Mouse (Mus musculus): Measurements from ENCODE around the gene Trit1. TPM values are rescaled to one million over a fixed set of nuclear protein-coding genes. Genes with fewer than 3 reads are reported as not detected.
"Not testable (repeated sequence)": the region's sequence is repeated elsewhere in the genome, so short reads cannot be mapped to it uniquely, and the experiment has no call there.

Gene Trit1
- polyA plus RNA-seq, 1 experiment, result 5.0 TPM

GRCm38 (mm10) chr4:122985110-122985509 is 31.3 kb upstream of the Trit1 start:
- H3K4me1 ChIP-seq (ENCODE audit: control insufficient read depth, insufficient read depth, insufficient read length), result peaks cover 3% of the 10 kb centered on the region; the same call in 1 of the 2 replicates
- no peaks in the 10 kb centered on the region for H3K36me3 ChIP-seq (ENCODE audit: control insufficient read depth, insufficient read depth, low read length)
- no peak overlapping the region for H3K27ac ChIP-seq (ENCODE audit: insufficient read depth, low read length)
- TF ChIP-seq CTCF (IDR thresholded peaks at IDR 0.05; ENCODE audit: extremely low read depth, insufficient read depth, insufficient read length, insufficient replicate concordance), result peak; percentile 69; the same call in 1 of the 2 replicates
- no peak for TF ChIP-seq POLR2A (IDR thresholded peaks at IDR 0.05; ENCODE audit: low read depth, low read length)
- H3K4me3 ChIP-seq (ENCODE audit: extremely low read depth, insufficient read depth, insufficient read length), result no peak overlapping the region
- H3K27me3 ChIP-seq (ENCODE audit: control insufficient read depth, insufficient read depth, low read length), result no peaks in the 10 kb centered on the region
- WGBS, result 11% methylated on average over 8 of the region's 8 CpGs
- DNase-seq (ENCODE audit: low read depth in 1 of 2, low spot score in 2 of 2), result peak; percentile 61 to 75

DNA sequence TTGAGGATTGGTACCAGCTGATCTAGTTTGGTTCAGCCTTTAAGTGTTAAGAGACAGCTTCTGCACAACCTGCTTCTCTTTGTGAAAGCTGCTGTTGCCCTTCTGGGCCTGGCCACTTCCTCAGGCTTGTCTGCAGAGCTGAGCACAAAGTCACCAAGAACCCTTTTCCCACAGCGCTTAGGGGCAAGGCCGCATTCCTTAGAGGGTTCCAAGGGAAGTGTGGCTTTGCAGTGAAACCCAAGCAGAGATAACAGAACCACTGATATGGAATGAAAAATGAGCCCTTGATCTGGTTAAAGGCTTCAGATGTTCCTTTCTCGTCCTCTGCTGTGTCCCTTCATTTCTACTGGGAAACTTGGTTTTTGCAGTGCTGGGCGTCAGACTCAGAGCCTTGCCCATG is 29.0 kb upstream of the Trit1 start:
- no peaks in the 10 kb centered on the region for H3K27me3 ChIP-seq (ENCODE audit: control insufficient read depth, insufficient read depth, low read length)
- no peak overlapping the region for H3K4me3 ChIP-seq (ENCODE audit: extremely low read depth, insufficient read depth, insufficient read length)
- no peak for DNase-seq (ENCODE audit: low read depth in 1 of 2, low spot score in 2 of 2)
- TF ChIP-seq CTCF (IDR thresholded peaks at IDR 0.05; ENCODE audit: extremely low read depth, insufficient read depth, insufficient read length, insufficient replicate concordance), result no peak
- no peak for TF ChIP-seq POLR2A (IDR thresholded peaks at IDR 0.05; ENCODE audit: low read depth, low read length)
- no peak overlapping the region for H3K27ac ChIP-seq (ENCODE audit: insufficient read depth, low read length)
- peaks cover 3% of the 10 kb centered on the region; the same call in 1 of the 2 replicates for H3K4me1 ChIP-seq (ENCODE audit: control insufficient read depth, insufficient read depth, insufficient read length)
- H3K36me3 ChIP-seq (ENCODE audit: control insufficient read depth, insufficient read depth, low read length), result no peaks in the 10 kb centered on the region
- 79% methylated on average over 4 of the region's 4 CpGs for WGBS

GRCm38 (mm10) chr4:122988004-122988403 is 28.4 kb upstream of the Trit1 start:
- WGBS, result 85% methylated on average over 3 of the region's 3 CpGs
- not testable (repeated sequence) for H3K4me1 ChIP-seq (ENCODE audit: control insufficient read depth, insufficient read depth, insufficient read length); H3K4me3 ChIP-seq (ENCODE audit: extremely low read depth, insufficient read depth, insufficient read length); H3K27me3 ChIP-seq (ENCODE audit: control insufficient read depth, insufficient read depth, low read length); DNase-seq (ENCODE audit: low read depth in 1 of 2, low spot score in 2 of 2); H3K36me3 ChIP-seq (ENCODE audit: control insufficient read depth, insufficient read depth, low read length); H3K27ac ChIP-seq (ENCODE audit: insufficient read depth, low read length)

DNA sequence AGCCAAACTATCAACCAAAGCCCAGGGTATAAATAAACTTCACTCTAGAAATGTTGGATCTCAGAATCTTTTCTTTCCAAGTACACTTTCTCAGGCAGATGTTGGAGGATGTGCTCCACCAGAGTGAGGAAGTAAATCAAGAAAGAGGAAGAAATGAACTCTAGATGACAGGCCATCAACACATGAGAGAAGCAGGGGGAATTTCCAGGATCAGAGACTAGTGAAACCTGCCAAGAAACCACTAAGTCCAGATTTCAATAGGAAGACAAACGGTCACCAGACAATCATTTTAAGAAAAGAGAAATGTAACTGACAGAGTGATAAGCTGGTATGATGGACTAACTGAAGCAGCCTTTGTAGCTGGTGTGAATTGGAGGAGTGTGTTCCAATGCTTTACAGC is 25.2 kb upstream of the Trit1 start:
- no peak for DNase-seq (ENCODE audit: low read depth in 1 of 2, low spot score in 2 of 2)
- TF ChIP-seq POLR2A (IDR thresholded peaks at IDR 0.05; ENCODE audit: low read depth, low read length), result no peak
- TF ChIP-seq CTCF (IDR thresholded peaks at IDR 0.05; ENCODE audit: extremely low read depth, insufficient read depth, insufficient read length, insufficient replicate concordance), result no peak
- Histone ChIP-seq H3K36me3 (ENCODE audit: control insufficient read depth, insufficient read depth, low read length) (no peaks in the 10 kb centered on the region), H3K4me3 (ENCODE audit: extremely low read depth, insufficient read depth, insufficient read length) (no peak overlapping the region), H3K4me1 (ENCODE audit: control insufficient read depth, insufficient read depth, insufficient read length) (peaks cover 5% of the 10 kb centered on the region; the same call in 1 of the 2 replicates), H3K27ac (ENCODE audit: insufficient read depth, low read length) (no peak overlapping the region), H3K27me3 (ENCODE audit: control insufficient read depth, insufficient read depth, low read length) (peaks cover 6% of the 10 kb centered on the region)
- 9% methylated on average over 1 of the region's 1 CpGs for WGBS

- 82% methylated on average over 3 of the region's 3 CpGs for WGBS
Measured at GRCm38 (mm10) chr4:122992276-122992675, 24.1 kb upstream of the Trit1 start.

GRCm38 (mm10) chr4:122995404-122996220 is 20.8 kb upstream of the Trit1 start, which contains the start of gene Mycl:
TSS of gene Mycl (plus strand) at chr4:122995652.
- Histone ChIP-seq H3K27ac (ENCODE audit: insufficient read depth, low read length) (peak within 1 kb of the TSS; percentile 8; the same call in 1 of the 2 replicates), H3K36me3 (ENCODE audit: control insufficient read depth, insufficient read depth, low read length) (no peaks in the 10 kb centered on the region), H3K4me3 (ENCODE audit: extremely low read depth, insufficient read depth, insufficient read length) (peak within 1 kb of the TSS; percentile 52), H3K4me1 (ENCODE audit: control insufficient read depth, insufficient read depth, insufficient read length) (peaks cover 12% of the 10 kb centered on the region), H3K27me3 (ENCODE audit: control insufficient read depth, insufficient read depth, low read length) (peaks cover 15% of the 10 kb centered on the region)
- DNase-seq (ENCODE audit: low read depth in 1 of 2, low spot score in 2 of 2), result peak; percentile 55 to 86
- TF ChIP-seq POLR2A (IDR thresholded peaks at IDR 0.05; ENCODE audit: low read depth, low read length) (no peak), CTCF (IDR thresholded peaks at IDR 0.05; ENCODE audit: extremely low read depth, insufficient read depth, insufficient read length, insufficient replicate concordance) (peak; percentile 98)
- WGBS, result under 1% methylated on average over 66 of the region's 69 CpGs

More at GRCm38 (mm10) chr4:122992276-122992675, 24.1 kb upstream of the Trit1 start:
- H3K4me3 ChIP-seq (ENCODE audit: extremely low read depth, insufficient read depth, insufficient read length), result no peak overlapping the region
- no peak overlapping the region for H3K27ac ChIP-seq (ENCODE audit: insufficient read depth, low read length)
- peaks cover 12% of the 10 kb centered on the region for H3K27me3 ChIP-seq (ENCODE audit: control insufficient read depth, insufficient read depth, low read length)
- TF ChIP-seq CTCF (IDR thresholded peaks at IDR 0.05; ENCODE audit: extremely low read depth, insufficient read depth, insufficient read length, insufficient replicate concordance) (no peak), POLR2A (IDR thresholded peaks at IDR 0.05; ENCODE audit: low read depth, low read length) (no peak)
- H3K36me3 ChIP-seq (ENCODE audit: control insufficient read depth, insufficient read depth, low read length), result no peaks in the 10 kb centered on the region
- H3K4me1 ChIP-seq (ENCODE audit: control insufficient read depth, insufficient read depth, insufficient read length), result peaks cover 12% of the 10 kb centered on the region
- DNase-seq (ENCODE audit: low read depth in 1 of 2, low spot score in 2 of 2), result no peak

GRCm38 (mm10) chr4:122996221-122996617 is 20.2 kb upstream of the Trit1 start:
- TF ChIP-seq CTCF (IDR thresholded peaks at IDR 0.05; ENCODE audit: extremely low read depth, insufficient read depth, insufficient read length, insufficient replicate concordance), result no peak
- TF ChIP-seq POLR2A (IDR thresholded peaks at IDR 0.05; ENCODE audit: low read depth, low read length), result no peak
- peak overlapping the region; percentile 52 for H3K4me3 ChIP-seq (ENCODE audit: extremely low read depth, insufficient read depth, insufficient read length)
- DNase-seq (ENCODE audit: low read depth in 1 of 2, low spot score in 2 of 2), result peak in 1 of 2 experiments; percentile 30
- H3K36me3 ChIP-seq (ENCODE audit: control insufficient read depth, insufficient read depth, low read length), result no peaks in the 10 kb centered on the region
- peaks cover 12% of the 10 kb centered on the region for H3K4me1 ChIP-seq (ENCODE audit: control insufficient read depth, insufficient read depth, insufficient read length)
- WGBS, result under 1% methylated on average over 29 of the region's 32 CpGs
- H3K27ac ChIP-seq (ENCODE audit: insufficient read depth, low read length), result peak overlapping the region; percentile 8; the same call in 1 of the 2 replicates
- peaks cover 15% of the 10 kb centered on the region for H3K27me3 ChIP-seq (ENCODE audit: control insufficient read depth, insufficient read depth, low read length)
